In the genomic region with DNA sequence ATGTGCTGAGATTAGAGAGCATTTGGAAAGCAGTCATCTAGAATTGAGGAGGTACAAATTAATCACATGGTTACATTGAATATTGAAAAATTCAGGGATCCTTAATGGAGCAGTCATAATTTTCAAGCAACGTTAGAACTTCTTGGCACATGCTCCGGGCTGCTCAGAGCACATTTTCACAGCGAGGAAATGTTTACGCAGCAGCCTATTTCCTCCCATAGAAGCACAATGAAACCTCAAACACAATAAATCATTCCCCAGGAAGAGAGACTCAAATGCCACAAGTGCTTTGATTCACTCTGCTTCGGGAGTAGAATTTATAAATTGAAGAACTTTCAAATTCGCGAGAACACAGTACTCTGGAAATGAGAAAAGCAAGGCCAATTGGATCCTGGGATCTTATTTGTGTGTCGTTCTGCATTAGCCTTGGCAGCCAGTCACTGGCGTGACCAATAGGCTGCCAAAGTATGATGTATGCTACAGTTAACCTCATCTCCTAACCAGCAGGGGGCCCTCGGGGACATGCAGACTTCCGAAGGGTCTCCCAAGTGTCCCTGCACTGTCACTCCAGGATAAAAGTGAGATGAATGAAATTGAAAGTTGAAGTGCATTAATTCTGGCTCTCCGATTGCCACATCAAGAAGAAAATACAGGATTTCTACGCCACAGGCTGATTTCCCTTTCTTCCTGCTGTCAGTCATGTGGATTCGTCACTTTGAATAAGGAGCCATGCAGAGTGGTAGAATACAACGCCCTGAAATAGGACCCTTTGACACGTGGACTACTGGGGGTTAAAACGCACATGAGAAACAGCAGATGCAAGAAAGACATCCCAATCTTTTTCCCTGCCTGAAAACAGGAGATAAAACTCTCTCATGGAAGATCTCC, we compare ENCODE assay signal across 8 mouse cellular contexts.
DNase-seq lines count a peak whose midpoint lies in the region; ATAC-seq and TF ChIP-seq lines count a peak whose summit lies in the region.

No protein-coding gene starts in this region.

- DNase-seq in adrenal gland, postnatal 14 days = peak; percentile 68
- peak; percentile 35 for DNase-seq in gastrocnemius, postnatal 14 days
- DNase-seq in left cerebral cortex, adult 9 months (ENCODE audit: low spot score in 2 of 2) = peak; percentile 22 to 73
- DNase-seq in lung, postnatal 4 days = peak; percentile 58 to 62
- peak; percentile 76 for DNase-seq in right cerebral cortex, adult 18-20 months
- no peak for DNase-seq in natural killer cell, adult 2 months (ENCODE audit: low spot score in 2 of 2)

- 12% methylated on average over 17 of the region's 17 CpGs for WGBS in intestine, embryonic 16.5 days

- H3K4me3 ChIP-seq in cortical plate, adult 2 months (ENCODE audit: insufficient read depth, low read length) = peak overlapping the region; percentile 13
- H3K4me3 ChIP-seq in intestine, embryonic 16.5 days (ENCODE audit: low read length) = peak overlapping the region; percentile 27

- no peaks in the 10 kb centered on the region for H3K27me3 ChIP-seq in intestine, embryonic 16.5 days (replicated peaks; ENCODE audit: control insufficient read depth, insufficient read depth, low read length)

- no peaks in the 10 kb centered on the region for H3K9me3 ChIP-seq in intestine, embryonic 16.5 days (ENCODE audit: control insufficient read depth, low read length)

- H3K4me2 ChIP-seq in intestine, embryonic 16.5 days (ENCODE audit: low read depth, low read length) = peak overlapping the region; percentile 48

- intact Hi-C loops in gastrocnemius, postnatal 14 days (cut with DNase I; ENCODE audit: low total_unique reads) = no loop called here

- no peaks in the 10 kb centered on the region for H3K4me1 ChIP-seq in cortical plate, adult 2 months (ENCODE audit: control insufficient read depth, insufficient read depth, low read length)
- no peaks in the 10 kb centered on the region for H3K4me1 ChIP-seq in intestine, embryonic 16.5 days (ENCODE audit: control insufficient read depth, insufficient read depth, low read length)

- TF ChIP-seq CTCF in cortical plate, adult 2 months (IDR thresholded peaks at IDR 0.05; ENCODE audit: extremely low read depth, insufficient read depth, low read length) = peak; percentile 47

- 0 out of 2 replicates have a peak overlapping the region, but pooled peaks have one; percentile 11 for H3K9ac ChIP-seq in intestine, embryonic 16.5 days (ENCODE audit: low read depth, low read length)

- no peak for TF ChIP-seq POLR2A in cortical plate, adult 2 months (IDR thresholded peaks at IDR 0.05; ENCODE audit: extremely low read depth, insufficient read depth, low read length)

- H3K36me3 ChIP-seq in intestine, embryonic 16.5 days (ENCODE audit: control insufficient read depth, insufficient read depth, low read length) = no peaks in the 10 kb centered on the region

- ATAC-seq in intestine, embryonic 16.5 days = peak; percentile 89

- H3K27ac ChIP-seq in cortical plate, adult 2 months (ENCODE audit: insufficient read depth, low read length) = no peak overlapping the region
- no peak overlapping the region for H3K27ac ChIP-seq in intestine, embryonic 16.5 days (ENCODE audit: low read length)

Comparison
In these comparisons a context has a peak if more than half of its experiments do, and no peak if none do; other contexts are left out.
1. DNase-seq: peak in adrenal gland, postnatal 14 days (single experiment), gastrocnemius, postnatal 14 days (single experiment), left cerebral cortex, adult 9 months (2 of 2), lung, postnatal 4 days (2 of 2) and right cerebral cortex, adult 18-20 months (single experiment); none in natural killer cell, adult 2 months (0 of 2).